Mouse (Mus musculus) testis, postnatal 10 days (tissue): ENCODE data around the gene Iqcf3.

Experiments used
- DNase-seq: peaks from one replicate; pipeline ENCODE4 v3.0.0; 2021; ENCODE audit warnings: low spot score

Iqcf3 gene

GRCm38 (mm10) chr9:106453271-106454070 lies 108.0 kb downstream of the Iqcf3 start, which contains the start of gene Pcbp4:
TSS of gene Pcbp4 (plus strand) at chr9:106453291.
- DNase-seq: peak; percentile 72
